Mouse (Mus musculus) R1 (cell line): ENCODE data around the gene Cd2bp2.

ENCODE experiments used
- DNase-seq: peaks from one replicate; pipeline ENCODE4 v3.0.0-alpha.2; 2018; ENCODE audit warnings: low read depth, low spot score

Cd2bp2 gene

DNA sequence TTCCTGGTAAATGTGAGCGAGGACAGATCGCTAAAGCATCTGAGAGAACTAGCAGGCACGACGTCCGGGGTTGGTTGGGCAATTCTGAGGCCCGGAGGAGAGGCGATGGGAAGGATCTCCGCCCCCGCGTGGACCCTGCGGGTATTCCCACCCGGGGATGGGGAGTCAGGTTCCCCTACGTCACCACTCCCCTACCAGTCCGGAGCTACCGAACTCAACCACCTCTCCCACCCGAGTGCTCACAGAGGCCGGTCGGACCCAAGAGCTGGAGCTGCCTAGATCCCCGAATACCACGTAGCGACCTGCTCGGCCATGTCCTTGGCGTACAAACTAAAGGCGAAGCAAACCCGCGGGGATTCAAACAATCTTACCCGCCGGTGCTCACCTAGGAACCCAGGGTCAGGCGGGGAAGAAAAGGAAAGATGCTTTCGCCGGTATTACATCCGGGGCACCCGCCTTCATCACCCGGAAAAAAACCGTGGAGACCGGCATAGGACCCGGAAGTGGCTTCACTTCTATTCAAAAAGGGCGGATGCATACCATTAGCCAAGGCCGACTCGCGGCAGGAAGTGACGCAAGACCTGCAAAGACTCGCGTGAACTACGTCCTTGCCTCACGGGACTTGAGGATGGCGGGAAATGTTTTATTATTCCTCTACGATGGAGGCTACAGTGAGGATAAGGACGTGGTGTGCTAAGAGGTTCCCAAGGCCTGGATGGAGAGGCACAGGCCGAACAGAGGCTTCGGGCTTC is at the start of gene Cd2bp2:
Gene Cd2bp2 (minus strand): TSS at position 507 of the 752 bp plus-strand sequence.
- peak; percentile 100 for DNase-seq

DNA sequence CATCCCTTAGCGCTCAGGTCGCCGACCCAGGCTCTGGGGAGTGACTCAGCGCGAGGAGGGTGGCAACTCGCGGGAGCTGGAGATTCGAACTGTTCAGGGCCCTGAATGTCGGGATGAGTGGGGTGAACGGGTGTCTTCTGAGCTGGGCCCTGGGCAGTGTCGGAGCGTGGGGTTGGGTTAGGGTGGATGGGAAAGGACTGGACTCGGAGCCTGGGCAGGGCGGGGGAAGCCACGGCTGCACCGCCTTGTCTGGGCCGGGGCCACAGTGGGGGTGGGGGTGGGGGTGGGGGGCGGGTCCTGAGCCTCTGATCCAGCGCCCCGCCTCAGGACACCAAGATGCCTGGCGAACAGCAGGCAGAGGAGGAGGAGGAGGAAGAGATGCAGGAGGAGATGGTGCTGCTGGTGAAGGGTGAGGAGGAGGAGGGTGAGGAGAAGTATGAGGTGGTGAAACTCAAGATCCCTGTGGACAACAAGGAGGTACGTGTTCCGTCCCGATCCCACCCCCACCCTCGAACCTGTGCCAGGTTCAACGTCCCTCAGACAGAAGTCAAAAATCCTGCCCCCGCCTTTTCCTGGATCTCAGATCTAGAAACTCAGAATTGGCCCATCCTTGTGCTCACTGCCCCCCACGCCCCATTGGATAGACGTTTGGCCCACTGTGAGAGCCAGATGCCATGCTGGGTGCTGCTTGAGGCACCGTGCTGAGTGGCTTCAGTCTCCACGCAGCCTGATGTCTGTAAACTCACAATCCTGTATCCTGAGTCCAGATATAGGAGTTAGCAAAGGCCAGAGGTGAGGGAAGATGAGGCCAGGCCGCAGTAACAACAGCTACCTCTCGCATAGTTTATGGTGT is 49.0 kb upstream of the Cd2bp2 start:
- no peak for DNase-seq

DNA sequence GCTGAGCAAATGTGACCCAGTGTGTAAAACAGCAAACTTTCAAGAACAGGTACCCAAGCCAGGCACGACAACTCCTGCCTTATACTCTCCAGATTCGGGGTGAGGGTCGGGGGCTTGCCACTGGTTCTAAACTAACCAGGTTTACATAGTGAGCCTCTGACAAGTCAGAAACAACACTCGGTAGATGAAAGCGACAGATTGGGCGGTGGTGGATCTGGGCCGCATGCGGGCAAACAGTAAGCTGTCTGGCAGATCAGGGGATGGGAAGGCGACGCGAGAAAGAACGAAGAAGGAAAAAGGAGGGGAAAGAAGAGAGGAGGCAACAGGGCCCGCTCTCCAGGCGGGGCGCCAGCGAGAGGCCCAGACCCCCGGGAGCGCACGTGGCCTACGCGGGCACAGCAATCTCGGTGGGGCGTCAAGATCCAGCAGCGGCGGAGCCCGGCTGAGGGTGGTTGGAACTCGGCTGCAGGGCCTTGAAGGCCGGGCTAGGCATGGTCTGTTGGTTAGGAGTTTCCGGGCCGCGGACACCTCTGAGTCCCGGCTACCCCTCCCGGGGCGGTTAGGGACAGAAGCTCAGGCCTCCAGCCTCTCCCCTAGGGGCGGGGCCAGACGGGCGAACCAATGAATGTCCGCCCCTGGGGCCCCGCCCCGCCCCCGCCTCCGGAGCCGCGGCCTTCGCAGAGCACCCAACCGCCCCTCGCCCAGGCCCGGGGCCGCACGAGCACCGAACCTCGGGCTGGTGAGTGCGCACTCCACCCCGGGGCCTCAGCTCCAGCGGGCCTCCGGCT is 48.2 kb upstream of the Cd2bp2 start, which contains the start of gene Zfp771:
Gene Zfp771 (plus strand): TSS at position 405 of the 788 bp plus-strand sequence.
- DNase-seq = peak; percentile 95

DNA sequence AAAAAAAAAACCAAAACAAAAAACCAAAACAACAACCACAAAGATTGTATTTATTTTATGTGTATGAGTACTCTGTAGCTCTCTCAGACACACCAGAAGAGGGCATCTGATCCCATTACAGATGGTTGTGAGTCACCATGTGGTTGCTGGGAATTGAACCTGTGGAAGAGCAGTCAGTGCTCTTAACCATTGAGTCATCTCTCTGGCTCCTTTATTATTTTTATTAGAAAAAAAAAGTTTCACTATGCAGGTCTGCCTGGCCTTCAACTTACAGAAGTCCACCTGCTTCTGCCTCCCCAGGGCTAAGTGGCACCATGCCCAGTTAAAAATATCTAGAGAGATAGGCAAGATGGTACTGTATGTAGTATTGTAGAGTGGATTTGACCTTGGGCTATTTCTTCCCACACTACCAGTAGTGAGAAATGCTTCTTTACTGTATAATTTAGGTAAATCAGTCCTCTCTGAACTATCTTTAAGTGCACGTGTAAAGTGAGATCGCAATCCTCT is 47.6 kb upstream of the Cd2bp2 start:
- no peak for DNase-seq

DNA sequence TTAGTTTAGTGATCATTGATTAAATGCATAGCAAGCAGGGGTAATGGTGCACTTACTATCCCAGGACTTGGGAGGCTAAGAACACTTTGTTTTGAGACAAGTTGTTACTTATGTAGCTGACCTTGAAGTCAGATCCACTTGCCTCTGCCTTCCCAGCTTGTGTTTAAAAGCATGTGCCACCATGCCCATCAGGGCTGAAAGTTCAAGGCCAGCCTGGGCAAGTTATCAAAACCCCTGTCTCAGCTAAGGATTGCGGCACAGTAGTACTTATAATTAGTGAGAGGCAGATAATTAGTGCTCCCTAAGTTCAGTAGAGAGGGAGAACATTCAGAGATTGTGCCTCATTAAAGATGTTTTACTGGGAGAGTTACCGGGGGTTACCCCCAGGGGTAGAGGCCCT is 38.9 kb upstream of the Cd2bp2 start:
- no peak for DNase-seq

DNA sequence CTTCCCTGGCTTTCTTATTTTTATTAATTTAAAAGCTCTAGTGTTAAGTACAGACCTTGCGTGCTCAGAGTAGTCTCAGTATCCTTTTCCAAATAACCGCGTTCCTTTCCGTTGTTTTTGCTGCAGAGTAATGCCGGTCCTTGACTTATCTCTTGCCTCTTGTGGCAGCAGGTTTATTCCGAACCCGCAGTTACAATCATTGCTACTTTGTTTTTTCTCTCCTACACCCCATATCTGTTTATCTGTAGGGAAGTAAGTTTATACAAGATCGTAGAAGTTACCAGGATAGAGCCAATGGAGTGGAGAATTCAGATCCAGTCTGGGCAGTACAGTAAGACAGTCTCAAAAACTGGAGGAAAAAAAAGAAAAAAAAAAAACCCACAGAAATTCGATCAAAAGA is 37.9 kb upstream of the Cd2bp2 start:
- no peak for DNase-seq

DNA sequence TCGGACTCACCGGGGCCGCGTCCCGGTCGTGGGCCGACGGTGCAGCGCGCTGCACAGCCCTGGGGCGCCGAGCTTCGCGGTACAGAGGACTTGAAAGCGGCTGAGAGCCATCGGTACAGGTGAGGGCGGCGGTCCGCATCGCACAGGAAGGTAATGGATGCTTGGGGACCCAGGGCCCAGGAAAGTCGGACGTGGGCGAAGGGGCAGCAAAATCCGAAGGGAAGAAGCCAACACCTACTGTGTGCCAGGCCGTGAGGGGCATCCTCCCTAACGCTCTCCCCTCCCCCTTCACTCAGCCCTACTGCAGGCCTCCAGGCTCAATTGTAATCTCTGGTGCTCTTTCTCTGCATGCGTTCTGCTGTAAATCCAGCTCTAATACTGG is 37.5 kb upstream of the Cd2bp2 start:
- peak; percentile 63 for DNase-seq

DNA sequence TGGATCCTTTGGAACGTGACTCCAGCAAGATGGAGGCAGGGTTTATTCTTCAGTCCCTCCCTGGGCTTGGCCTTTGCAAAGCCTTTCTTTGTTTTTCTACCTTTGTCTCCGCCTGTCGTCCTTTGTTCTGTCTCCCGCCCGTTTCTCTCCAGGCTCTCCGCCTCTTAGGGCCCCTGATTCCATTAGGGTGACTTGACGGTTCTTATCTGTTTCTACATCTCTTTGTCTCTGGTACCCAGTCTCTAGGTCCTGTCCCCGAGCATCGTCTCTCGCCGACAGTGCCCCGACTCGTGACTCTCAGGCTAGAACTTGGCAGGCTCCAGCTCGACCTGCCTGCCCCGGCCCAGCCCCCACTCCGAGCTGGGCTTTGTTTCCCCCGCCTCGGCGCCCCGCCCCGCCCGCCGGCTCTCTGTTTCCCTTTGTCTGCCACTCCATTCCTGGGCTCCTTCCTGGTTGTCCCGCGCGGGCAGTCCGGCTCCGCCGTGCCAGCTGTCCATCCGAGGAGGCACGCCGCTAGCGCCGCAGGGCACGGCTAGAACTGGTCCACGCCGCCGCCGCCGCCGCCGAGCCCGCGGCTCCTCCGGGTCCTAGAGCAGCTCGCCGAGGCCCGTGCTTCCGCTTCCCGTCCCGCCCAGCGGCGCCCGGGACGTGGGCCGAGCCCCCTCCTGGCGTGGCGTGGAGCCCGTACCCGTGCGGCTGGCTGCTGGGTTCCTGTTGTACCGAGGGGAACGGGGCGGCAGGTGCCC is 36.9 kb upstream of the Cd2bp2 start, which contains the start of the genes Zfp553 and Sept1:
Gene Zfp553 (plus strand): TSS at position 440 of the 746 bp plus-strand sequence.
Gene Sept1 (minus strand): TSS at position 509 of the 746 bp plus-strand sequence.
- DNase-seq = peak; percentile 95

DNA sequence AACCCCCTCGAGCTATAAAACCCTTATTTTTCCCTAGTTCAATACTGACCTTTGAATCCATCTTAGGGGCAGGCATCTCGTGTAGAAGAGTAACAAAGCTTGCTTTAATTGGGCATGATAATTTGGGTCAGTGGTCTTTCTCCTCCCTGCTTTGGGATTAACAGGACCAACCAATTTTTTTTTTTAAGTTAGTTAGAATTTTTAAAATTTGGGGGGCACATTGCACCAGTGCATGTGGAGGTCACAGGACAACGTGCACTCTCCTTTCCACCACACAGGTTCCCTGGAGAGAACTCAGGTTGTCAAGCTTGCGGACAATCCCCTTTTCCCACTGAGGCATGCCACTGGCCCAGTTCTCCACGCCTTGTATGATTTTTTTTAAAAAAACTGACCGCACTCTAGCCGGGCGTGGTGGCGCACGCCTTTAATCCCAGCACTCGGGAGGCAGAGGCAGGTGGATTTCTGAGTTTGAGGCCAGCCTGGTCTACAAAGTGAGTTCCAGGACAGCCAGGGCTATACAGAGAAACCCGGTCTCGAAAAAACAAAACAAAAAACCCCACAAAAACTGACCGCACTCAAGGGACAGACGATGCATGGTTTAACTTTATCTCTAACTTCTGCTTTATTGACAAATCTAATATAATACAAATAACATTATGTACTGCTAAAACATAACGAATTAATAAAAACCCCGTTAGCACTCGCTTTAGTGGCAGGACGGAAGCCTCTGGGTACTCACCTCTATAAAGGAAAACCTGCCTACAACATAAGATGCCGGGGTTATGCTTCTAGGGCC is 36.2 kb upstream of the Cd2bp2 start:
- DNase-seq = no peak

DNA sequence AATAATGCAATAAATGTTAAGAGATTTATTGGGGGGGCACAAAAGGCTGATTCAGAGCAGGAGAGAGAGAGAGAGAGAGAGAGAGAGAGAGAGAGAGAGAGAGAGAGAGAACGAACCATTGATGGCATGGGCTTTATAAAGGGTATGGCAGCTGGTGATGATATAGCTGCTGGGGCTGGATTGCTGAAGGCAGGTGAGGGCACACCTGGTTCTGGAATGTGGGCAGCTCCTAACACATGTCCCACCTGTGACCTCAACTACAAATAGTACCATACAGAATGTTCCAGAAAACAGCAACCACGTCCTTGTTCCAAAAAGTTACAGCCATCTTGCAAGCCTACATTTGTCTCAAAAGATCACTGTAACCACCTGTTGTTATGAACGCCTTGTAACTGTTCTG is 35.5 kb upstream of the Cd2bp2 start:
- no peak for DNase-seq

DNA sequence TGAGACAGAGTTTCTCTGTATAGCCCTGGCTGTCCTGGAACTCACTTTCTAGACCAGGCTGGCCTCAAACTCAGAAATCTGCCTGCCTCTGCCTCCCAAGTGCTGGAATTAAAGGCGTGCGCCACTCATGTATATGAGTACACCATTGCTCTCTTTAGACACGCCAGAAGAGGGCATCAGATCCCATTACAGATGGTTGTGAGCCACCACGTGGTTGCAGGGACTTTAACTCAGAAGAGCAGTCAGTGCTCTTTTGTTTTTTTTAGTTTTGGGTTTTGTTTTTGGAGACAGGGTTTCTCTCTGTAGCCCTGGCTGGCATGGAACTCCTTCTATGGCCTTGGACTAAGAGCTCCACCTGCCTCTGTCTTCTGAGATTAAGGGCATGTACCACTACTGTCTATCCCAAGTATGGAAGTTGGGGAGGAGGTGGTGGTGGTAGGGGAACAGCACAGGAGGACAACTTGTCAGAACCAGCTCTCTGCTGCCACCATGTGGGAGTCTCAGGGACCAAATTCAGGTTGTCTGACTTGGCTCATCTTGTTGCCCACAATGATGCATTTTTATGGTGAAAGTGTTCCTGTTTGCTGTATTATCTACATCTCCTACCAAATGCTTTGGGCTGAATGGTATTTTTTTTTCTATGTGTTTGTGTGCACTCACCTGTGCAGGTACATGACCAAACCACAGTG is 32.9 kb upstream of the Cd2bp2 start:
- DNase-seq = peak; percentile 95

DNA sequence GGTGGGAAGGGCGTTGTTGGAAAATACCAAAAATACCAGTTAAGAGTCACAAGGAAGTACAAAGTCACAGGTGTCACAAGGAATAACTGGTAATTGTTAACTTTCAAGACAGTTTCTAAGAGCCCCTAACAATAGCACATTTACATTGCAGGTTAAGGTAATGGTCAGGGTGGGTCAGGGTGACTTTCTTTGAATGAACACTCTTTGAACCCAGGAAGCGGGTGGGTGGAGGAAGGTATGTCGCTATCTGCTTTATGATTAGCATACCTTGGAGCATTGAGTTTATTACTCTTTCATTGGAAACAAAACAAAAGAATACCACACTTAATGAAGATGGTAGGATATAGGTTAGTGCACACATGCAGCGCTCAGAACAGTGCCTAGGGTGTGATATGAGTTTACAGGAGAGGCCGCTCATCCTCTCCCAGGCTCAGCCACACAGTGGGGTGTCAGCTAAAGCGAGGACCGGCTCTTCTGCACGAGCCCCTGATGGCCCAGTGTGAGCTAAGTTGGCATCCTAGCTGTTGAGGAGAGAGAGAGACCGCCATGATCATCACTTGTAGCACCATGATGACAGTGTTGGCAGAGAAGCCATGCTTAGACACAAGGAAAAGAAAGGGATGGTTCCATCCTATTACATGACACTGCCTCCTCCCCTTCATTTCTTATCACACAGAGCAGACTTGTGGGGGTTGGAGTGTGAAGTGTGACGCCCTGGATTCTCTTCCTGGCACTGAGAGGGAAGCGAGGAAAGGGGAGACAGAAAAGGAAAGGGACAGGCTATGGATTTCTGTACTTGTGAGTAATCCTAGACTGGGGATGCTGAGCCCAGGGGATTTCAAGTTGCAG is 29.5 kb upstream of the Cd2bp2 start:
- DNase-seq = peak; percentile 94

DNA sequence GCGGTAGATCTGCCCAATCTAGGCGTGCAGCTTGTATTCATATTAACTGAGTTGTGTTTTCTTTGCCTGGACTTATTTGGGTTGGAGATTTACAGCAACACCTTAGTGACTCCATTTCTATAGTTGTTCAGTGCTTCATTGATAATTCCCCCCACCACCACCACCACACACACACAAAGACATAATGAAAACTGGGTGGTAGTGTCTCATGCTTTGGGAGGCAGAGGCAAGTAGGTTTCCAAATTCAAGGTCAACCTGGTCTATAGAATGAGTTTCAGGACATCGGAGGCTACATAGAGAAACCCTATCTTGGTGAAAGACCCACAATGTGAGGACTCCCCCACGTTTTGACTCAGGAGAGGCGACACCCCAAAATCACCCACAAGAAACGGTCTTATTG is 28.8 kb upstream of the Cd2bp2 start:
- DNase-seq = peak; percentile 77

DNA sequence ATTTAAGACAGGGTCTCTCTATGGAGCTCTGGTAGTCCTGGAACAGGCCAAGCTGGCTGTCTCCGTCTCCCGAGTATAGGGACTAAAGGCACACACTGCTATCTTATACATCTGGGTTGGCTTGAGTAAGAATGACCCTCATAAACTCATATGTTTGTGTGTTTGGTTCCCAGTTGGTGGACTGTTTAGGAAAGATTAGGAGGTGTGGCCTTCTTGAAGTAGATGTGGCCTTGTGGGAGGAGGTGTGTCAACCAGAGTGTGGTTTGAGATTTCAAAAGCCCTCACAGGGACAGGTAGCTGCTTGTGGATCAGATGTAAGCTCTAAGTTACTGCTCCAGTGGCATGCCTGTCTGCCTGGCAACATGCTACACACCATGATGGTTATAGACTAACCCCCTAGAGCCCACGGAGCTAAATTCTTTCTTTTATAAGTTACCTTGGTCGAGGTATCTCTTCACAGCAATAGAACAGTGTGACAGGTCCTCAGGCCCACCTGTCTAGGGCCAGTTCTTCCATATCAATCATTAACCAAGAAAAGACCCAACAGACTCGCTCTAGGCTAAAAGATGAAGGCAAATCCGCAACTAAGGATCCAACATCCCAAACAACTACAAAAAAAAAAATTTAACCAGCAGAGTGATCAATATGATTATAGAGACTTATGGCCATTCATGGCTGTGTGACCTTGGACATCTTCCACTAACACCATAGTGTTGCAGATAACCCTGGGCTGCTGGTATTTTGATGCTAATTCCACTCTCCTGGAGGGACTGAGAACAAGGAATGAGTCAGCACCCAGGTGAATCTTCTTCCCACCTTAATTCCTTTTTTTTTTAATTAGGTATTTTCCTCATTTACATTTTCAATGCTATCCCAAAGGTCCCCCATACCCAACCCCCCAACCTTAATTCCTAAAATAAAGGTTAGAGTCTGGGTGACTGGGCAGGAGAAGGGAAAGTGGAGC is 27.9 kb upstream of the Cd2bp2 start:
- DNase-seq = peak; percentile 90

DNA sequence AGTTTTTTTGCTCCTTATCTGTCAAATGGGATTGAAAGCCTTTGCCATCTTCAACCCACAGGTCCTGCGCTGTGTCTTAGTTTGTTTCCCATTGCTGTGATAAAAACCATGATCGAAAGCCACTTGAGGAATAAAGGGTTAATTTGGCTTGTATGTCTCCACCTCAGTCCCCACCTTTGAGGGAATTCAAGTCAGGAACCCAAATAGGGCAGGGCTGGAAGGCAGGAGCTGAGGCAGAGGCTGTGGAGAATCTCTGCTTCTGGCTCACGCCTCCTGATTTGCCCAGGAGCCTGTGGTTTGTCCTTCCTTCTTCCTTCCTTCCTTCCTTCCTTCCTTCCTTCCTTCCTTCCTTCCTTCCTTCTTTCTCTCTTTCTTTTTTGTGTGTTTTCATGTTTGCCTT is 27.3 kb upstream of the Cd2bp2 start:
- DNase-seq = peak; percentile 75

DNA sequence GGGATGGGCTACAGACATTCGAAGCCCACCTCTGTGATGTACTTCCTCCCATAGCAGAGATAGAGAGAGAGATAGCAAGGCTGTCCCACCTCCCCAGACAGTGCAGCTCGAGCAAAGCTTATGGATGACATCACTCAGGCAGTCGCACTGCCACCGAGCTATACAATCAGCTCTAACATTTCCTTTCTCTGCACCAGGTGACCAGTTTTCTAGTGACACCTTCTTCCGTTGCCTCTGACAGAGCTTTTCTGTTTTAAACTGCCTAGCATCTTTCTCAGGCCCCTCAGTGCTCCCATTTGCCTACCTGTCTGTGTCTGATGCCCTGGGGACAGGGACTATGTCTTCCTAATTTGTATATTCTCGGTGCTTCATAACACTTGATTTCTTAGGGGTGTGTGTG is 24.6 kb upstream of the Cd2bp2 start:
- peak; percentile 17 for DNase-seq

DNA sequence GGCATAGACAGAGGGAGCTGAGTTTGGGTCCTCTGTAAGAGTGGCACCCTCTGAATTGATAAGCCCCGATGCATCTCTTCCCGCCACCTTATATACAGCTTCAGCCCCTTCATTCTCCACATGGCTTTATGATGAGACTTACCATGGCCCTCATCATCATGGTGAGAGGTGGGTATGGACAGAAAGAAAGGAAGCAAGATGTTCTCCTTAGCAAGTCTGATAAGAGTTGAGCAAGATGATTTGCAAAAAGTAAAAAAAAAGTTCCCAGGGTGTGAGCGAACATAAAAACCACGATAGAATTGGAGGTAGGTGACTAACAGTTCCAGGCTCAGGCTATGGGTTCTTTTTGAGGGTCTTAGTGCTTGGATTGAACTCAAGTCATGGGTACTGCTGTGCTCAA is 22.8 kb upstream of the Cd2bp2 start:
- DNase-seq = no peak
